Mouse (Mus musculus) cerebellum, adult 18-20 months (tissue): Measurements from ENCODE around the gene Fam117a.

Experiments
- DNase-seq, 2 experiments: peaks; one replicate each; pipeline ENCODE4 v3.0.0; 2021

The Fam117a gene

GRCm38 (mm10) chr11:95333805-95334204 lies 3.0 kb upstream of the Fam117a start:
- no peak for DNase-seq

GRCm38 (mm10) chr11:95334448-95335060 lies 2.3 kb upstream of the Fam117a start:
- no peak for DNase-seq

DNA sequence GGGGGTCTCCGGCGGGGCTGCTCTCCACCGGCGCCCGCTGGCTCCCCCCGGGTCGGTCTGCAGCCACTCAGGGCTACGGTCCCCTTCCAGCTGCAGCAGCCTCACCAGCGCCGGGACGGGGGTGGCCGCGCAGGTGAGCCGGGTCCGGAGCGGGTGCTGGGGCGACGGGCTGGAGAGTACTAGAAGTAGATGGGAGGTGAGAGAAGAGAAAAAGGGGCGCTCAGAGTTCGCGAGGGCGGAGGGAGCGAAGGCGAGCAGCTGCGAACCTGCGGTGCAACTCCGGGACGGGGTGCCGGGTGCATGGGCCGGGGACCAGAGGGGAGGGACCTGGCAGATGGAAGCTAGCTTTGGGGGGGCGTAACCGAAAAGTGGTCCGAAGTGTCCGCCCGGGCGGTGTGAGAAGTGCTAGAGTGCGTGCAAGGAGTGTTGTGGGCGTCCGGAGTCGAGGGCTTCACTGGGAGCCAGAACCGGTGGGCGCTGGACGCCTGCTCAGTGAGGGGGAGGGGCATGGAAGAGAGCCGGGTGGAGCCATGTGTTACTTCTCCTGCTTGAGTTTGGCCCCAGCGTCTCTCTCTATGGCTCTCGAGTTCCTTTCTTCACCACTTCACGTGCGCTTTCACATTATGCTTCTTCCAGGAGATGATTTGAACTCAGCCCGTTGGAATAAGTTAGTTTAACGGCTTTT lies 453 bp downstream of the Fam117a start:
- peak; percentile 4 to 8 for DNase-seq

DNA sequence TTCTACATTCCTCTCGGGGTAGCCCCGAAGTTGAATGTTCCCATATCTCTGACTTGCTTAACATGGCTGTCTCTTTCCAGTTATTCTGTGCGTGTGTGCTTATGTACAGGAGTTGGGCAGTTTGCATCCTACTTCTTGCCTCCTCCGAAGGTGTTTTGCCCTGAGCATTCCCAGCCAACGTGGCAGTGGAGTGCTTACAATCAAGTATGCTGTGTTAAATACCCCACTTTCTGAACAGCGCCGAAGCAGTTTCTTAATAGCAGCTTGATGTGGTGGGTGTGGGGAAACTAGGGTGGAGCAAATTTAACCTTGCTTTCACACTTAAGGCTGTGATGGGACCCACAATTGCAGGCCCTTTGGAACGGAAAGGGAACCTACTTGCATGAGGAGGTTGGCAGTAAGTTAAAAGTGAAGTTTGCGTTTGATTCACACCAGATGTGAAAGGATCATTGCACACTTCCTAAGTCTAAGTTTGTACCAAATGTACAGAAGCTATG lies 1.1 kb downstream of the Fam117a start:
- DNase-seq = no peak

GRCm38 (mm10) chr11:95339471-95340021 lies 2.7 kb downstream of the Fam117a start:
- DNase-seq = no peak

DNA sequence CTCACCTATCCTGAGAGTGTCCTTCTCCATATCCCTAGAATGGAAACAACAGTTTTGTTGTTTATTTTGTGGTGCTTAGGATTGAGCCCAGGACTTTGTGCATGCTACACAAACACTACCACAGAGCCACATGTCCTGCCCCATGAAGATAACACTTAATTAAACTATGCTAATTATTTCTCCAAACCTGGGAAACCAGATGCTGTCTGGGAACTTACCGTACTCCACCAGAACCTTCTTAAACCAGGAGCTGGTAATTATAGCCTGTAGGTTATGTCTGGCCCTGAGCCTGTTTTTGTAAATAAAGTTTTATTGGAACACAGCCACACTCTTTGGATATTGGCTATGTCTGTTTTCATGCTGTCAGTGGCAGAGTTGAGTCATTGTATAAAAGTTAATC lies 3.4 kb downstream of the Fam117a start:
- DNase-seq = no peak

- no peak for DNase-seq
Measured at GRCm38 (mm10) chr11:95340664-95341063, 3.8 kb downstream of the Fam117a start.

DNA sequence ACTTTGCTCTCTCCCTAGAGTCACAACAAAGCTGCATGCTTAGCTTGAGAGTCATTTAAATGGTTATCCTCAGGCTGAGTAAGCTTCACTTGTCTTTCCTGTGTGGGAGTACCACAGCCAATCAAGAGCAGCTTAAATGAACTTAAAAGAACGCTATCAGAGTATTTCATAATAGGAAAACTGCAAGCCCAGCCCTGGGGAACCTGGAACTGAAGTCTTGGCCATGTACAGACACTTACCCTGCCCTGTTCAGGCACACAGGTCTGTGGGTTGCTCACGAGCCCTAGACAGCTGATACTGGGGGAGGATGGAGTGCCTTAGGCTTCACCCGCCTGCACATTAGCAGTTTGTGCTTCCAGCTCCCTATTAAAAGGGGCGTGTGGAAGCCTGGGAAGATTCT lies 6.4 kb downstream of the Fam117a start:
- DNase-seq = no peak

GRCm38 (mm10) chr11:95344181-95344580 lies 7.4 kb downstream of the Fam117a start:
- DNase-seq = no peak

DNA sequence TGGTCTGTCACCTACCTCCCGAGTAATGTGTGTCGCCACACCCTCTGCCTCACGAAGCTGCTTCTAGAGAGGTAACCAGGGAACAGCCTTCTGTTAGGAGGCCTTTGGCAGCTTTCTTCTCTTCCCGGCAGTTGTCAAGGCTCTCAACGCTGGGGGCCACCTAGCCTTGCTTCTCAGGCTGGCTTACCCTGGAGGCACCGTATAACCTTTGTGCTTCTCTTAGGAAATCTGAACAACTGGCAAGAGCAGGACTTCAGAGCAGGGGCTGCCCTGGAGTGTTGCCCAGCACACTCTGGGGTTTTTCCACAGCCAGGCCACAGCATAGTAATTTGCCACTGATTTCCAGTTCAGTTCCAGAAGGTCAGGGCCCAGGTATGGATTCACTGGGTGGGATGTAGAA lies 13.5 kb downstream of the Fam117a start:
- DNase-seq = no peak

DNA sequence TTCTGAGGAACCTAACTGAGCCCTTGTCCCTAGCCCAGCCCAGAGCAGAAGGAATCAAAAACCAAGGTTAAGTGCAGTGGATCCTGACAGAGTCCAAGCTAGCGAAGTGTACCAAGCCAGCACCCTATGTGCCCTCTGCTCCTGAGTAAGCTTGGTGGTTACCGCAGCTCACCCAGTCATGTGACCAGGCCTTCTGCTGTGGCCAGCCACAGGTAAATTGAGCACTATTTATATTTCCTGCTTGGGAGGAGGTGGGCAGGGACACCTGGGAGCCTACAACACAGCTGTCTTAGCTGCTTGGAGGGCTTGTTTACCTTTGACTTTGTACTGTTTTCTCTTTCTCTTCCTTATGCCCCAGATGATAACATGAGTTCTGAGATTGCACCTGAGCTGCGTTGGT lies 14.1 kb downstream of the Fam117a start:
- DNase-seq = no peak

- DNase-seq = no peak
Measured at GRCm38 (mm10) chr11:95352686-95353085, 15.9 kb downstream of the Fam117a start.

GRCm38 (mm10) chr11:95353226-95353625 lies 16.4 kb downstream of the Fam117a start:
- DNase-seq = no peak

DNA sequence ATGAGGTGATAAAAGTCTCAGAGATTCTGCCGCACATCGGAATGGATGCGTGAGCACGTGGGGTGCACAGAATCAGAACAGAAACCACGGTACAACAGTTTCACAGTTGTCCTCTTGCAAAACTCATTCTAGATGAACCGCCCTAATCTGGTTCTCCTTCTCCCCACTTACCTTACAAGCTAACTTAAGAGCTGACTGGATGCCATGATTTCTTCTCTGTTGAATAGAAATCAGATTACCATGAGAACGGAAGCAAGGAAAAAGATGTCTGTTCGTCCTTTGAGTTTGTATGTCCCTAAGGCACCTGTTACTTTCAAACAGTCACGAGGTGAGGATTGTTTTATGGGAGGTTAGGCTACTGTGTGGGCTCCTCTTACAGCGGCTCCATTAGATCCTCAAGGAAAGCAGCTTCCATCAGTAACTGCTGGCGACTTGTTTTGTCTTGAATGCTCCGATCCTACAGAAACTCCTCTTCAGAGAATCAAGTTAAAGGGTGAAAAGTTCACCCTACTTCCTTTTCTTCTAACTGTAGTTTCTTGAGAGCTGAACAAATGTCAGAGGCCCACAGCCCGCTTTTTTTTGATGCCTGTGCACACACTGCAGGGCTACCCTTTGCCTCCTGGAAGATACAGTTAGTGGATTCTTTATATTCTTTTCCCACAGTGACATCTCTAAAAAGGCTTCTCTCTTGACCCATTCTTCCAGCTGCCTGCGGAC lies 17.6 kb downstream of the Fam117a start:
- DNase-seq = no peak

DNA sequence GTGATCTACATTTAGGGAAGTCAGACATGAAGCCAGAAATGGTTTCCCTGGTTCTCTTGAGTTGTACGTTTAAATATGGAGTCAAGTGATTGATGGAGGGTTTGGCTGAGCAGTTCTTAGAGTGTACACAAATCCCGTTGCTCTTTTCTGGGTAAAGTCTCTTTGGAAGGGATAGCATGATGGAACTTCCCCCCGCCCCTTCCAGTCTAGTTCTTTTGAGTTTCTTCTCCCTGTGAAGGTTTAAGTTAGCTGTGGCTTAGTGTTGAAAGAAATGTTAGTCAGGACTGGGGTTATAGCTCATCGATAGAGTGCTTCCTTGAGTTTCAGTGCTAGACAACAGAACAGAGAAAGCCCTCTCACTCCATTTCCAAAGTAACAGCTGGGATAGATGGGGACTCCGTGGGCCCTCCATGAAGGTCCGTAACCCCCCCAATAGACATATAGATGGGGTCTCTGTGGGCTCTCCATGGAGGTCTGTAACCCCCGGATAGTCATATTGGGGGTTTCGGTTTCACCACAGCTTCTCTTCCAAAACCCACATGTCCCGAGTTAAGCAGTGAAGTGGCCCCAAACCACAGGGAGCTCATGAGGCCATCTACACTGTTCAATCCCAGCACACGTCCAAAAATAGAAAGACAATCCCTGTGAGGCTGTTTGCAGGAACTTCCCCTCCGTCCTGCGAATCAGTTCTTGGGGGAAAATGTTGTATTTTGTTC lies 18.3 kb downstream of the Fam117a start:
- no peak for DNase-seq

DNA sequence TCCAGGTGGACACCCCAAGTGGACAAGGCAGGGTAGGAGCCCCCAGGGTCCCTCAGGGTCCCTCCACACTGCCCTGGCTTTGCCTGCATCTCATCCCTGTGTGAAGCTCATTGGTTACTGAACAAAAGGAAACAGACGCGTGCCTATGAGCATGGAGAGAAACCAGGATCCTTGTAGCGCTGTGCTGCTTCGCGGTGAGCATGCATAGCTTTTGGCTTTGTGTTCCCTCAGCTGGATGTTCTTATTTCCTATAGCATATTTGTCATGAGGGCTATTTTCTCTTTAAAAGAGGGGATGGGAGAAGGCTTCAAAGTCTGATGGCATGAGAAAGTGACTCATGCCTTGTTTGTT lies 18.8 kb downstream of the Fam117a start:
- no peak for DNase-seq

GRCm38 (mm10) chr11:95356039-95356438 lies 19.2 kb downstream of the Fam117a start:
- no peak for DNase-seq

DNA sequence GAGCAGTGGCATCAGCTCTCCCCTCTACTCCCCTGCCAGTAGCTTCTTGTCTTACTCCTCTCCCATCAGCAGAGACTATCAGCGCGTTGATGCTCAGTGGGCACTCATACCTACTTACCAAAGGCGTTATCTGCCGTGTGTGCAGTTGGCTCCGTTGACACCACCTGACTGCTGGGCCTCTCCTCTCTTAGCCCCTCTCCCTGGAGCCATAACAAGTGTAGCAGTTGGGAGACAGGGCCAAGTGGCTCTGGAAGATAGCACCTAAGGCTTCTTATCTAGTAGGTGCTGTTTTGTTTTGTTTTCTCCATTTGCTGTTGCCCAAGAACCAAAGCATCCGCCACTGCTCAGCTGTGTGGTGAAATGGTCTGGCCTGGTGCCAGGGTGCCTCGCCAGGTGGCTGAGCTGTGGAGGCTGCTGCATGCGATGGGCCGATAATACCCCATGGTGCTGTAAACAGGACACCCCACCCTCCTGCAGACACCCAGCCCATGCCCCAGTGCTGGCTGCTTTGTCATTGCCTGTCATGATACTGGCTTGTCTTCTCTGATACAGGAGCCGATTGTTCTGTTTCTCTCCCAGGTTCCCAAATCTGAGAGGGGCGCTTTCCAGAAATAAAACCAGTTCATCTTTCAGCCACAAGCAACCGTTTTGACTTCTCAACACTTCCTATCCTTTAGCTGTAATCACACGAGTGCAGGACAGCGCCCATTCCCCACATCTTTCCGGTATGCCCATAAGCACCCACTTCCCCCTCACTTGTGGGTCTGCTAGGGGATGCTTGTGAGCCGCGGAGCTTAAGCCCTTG lies 19.9 kb downstream of the Fam117a start:
- peak in 1 of 2 experiments; percentile 24 for DNase-seq

DNA sequence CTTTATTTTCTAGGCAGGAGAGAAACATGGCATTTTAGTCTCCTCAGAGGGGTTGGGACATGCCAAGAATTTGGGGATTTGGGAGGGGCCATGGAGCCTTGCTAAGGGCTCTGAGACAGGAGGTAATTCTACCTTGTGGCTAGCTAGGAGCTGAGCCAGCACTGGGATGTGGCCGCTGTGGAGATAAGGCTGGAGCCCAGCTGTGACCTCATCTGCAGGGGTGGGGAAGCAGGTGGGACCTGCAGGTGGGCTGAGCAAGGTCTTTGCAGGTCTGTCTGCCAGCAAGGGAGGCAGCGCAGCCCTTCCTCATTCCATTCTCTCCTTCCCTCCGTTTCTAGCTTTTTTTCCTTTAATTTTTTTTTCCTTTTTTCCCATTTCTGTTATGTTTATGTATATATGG lies 21.4 kb downstream of the Fam117a start:
- DNase-seq = no peak

GRCm38 (mm10) chr11:95364388-95364787 lies 27.6 kb downstream of the Fam117a start:
- no peak for DNase-seq

GRCm38 (mm10) chr11:95365596-95365995 lies 28.8 kb downstream of the Fam117a start:
- peak; percentile 21 to 26 for DNase-seq

- no peak for DNase-seq
Measured at GRCm38 (mm10) chr11:95366280-95366897, 29.6 kb downstream of the Fam117a start.
